Mouse (Mus musculus) embryonic facial prominence, embryonic 14.5 days (tissue): ENCODE measurements at regions not wholly inside any gene's neighbourhood (a gene's known extent, or its start where the extent isn't known, plus 50 kb on each side); places are given as distances from the start of the nearest gene placed in this dataset.
"Not testable (repeated sequence)": the region's sequence is repeated elsewhere in the genome, so short reads cannot be mapped to it uniquely, and the experiment has no call there.

Experiments used
- ATAC-seq: fragments of 200-750 bp; cut with Nextera tagmentation; 2 replicates; pipeline ENCODE4 v1.8.0; 2017; ENCODE audit warnings: low read depth, moderate number of reproducible peaks, moderate TSS enrichment
- DNase-seq: peaks from one replicate; pipeline ENCODE4 v3.0.0-alpha.2; 2015; ENCODE audit warnings: low spot score
- H3K27ac ChIP-seq: fragments of 300-500 bp; sonication (generic); replicated peaks from 2 replicates; pipeline ENCODE4 v1.5.1; 2014; ENCODE audit warnings: low read depth, mild to moderate bottlenecking, low read length, moderate library complexity
- H3K27me3 ChIP-seq: fragments of 300-500 bp; sonication (generic); replicated peaks from 2 replicates; pipeline ENCODE4 v1.6.1; 2014; ENCODE audit warnings: low read length; ENCODE audit not compliant: control insufficient read depth, insufficient read depth
- H3K36me3 ChIP-seq: fragments of 300-500 bp; sonication (generic); 2 replicates; pipeline ENCODE4 v1.6.1; 2014; ENCODE audit warnings: low read length, mixed read lengths; ENCODE audit not compliant: control insufficient read depth, insufficient read depth
- H3K4me1 ChIP-seq: fragments of 300-500 bp; sonication (generic); 2 replicates; pipeline ENCODE4 v1.6.1; 2014; ENCODE audit warnings: antibody characterized with exemption, low read length; ENCODE audit not compliant: control insufficient read depth, insufficient read depth
- H3K4me2 ChIP-seq: fragments of 300-500 bp; sonication (generic); 2 replicates; pipeline ENCODE4 v1.6.1; 2014; ENCODE audit warnings: low read depth, mild to moderate bottlenecking, low read length, moderate library complexity, mixed read lengths
- H3K4me3 ChIP-seq: fragments of 300-500 bp; sonication (generic); 2 replicates; pipeline ENCODE4 v1.5.1; 2014; ENCODE audit warnings: low read depth, mild to moderate bottlenecking, low read length
- H3K9ac ChIP-seq: fragments of 300-500 bp; sonication (generic); 2 replicates; pipeline ENCODE4 v1.6.1; 2014; ENCODE audit warnings: low read depth, mild to moderate bottlenecking, low read length, moderate library complexity, mixed read lengths
- H3K9me3 ChIP-seq: fragments of 300-500 bp; sonication (generic); 2 replicates; pipeline ENCODE4 v1.6.1; 2016; ENCODE audit warnings: low read length; ENCODE audit not compliant: control insufficient read depth
- whole genome bisulfite sequencing: fragments of 180-500 bp; shearing (Covaris S2); extraction: QIAGEN DNeasy Blood & Tissue Kit; methylation state at CpG from one replicate; pipeline ENCODE4 v1.1.7; 2014; 5-methylcytosine and 5-hydroxymethylcytosine counted together

GRCm38 (mm10) chr3:34709553-34709952 is 59.3 kb downstream of the Sox2 start:
- Histone ChIP-seq H3K9me3 (no peaks in the 10 kb centered on the region), H3K36me3 (no peaks in the 10 kb centered on the region), H3K4me2 (no peak overlapping the region), H3K27ac (no peak overlapping the region), H3K9ac (no peak overlapping the region), H3K27me3 (no peaks in the 10 kb centered on the region), H3K4me3 (no peak overlapping the region), H3K4me1 (no peaks in the 10 kb centered on the region)
- no peak for ATAC-seq
- no peak for DNase-seq
- 82% methylated on average over 13 of the region's 13 CpGs for WGBS

GRCm38 (mm10) chr3:34712137-34712536 is 61.9 kb downstream of the Sox2 start:
- not testable (repeated sequence) for H3K27ac ChIP-seq, H3K9me3 ChIP-seq, ATAC-seq, H3K36me3 ChIP-seq, H3K27me3 ChIP-seq, H3K4me3 ChIP-seq, H3K4me2 ChIP-seq, DNase-seq, H3K9ac ChIP-seq, H3K4me1 ChIP-seq
- 90% methylated on average over 7 of the region's 7 CpGs for WGBS

GRCm38 (mm10) chr3:34722506-34722905 is 72.3 kb downstream of the Sox2 start:
- WGBS: 52% methylated on average over 7 of the region's 7 CpGs
- DNase-seq (no peak), ATAC-seq (no peak)
- Histone ChIP-seq H3K9ac (no peak overlapping the region), H3K27ac (no peak overlapping the region), H3K36me3 (no peaks in the 10 kb centered on the region), H3K4me3 (no peak overlapping the region), H3K9me3 (peaks cover 5% of the 10 kb centered on the region; the same call in 1 of the 2 replicates), H3K27me3 (no peaks in the 10 kb centered on the region), H3K4me1 (no peaks in the 10 kb centered on the region), H3K4me2 (no peak overlapping the region)

GRCm38 (mm10) chr3:34726955-34727354 is 76.8 kb downstream of the Sox2 start:
- H3K27me3 ChIP-seq: no peaks in the 10 kb centered on the region
- no peak overlapping the region for H3K9ac ChIP-seq
- no peaks in the 10 kb centered on the region for H3K36me3 ChIP-seq
- H3K4me3 ChIP-seq: no peak overlapping the region
- 73% methylated on average over 12 of the region's 12 CpGs for WGBS
- ATAC-seq (no peak), DNase-seq (no peak)
- no peaks in the 10 kb centered on the region for H3K9me3 ChIP-seq
- no peak overlapping the region for H3K27ac ChIP-seq
- H3K4me1 ChIP-seq: no peaks in the 10 kb centered on the region
- H3K4me2 ChIP-seq: no peak overlapping the region

GRCm38 (mm10) chr3:34728282-34728681 is 78.1 kb downstream of the Sox2 start:
- H3K9me3 ChIP-seq: no peaks in the 10 kb centered on the region
- H3K27me3 ChIP-seq: no peaks in the 10 kb centered on the region
- no peak overlapping the region for H3K4me3 ChIP-seq
- no peak overlapping the region for H3K9ac ChIP-seq
- H3K27ac ChIP-seq: no peak overlapping the region
- no peak for DNase-seq
- ATAC-seq: no peak
- H3K4me2 ChIP-seq: no peak overlapping the region
- H3K36me3 ChIP-seq: no peaks in the 10 kb centered on the region
- no peaks in the 10 kb centered on the region for H3K4me1 ChIP-seq

- Histone ChIP-seq H3K9me3 (no peaks in the 10 kb centered on the region), H3K4me1 (no peaks in the 10 kb centered on the region), H3K9ac (no peak overlapping the region), H3K36me3 (no peaks in the 10 kb centered on the region), H3K27ac (no peak overlapping the region), H3K4me3 (no peak overlapping the region), H3K27me3 (no peaks in the 10 kb centered on the region), H3K4me2 (no peak overlapping the region)
- DNase-seq: no peak
- ATAC-seq: no peak
- WGBS: 80% methylated on average over 5 of the region's 5 CpGs
These were observed 84.8 kb downstream of the Sox2 start for GRCm38 (mm10) chr3:34734966-34735365.

GRCm38 (mm10) chr3:34738001-34738400 is 87.8 kb downstream of the Sox2 start:
- no peak overlapping the region for H3K9ac ChIP-seq
- 79% methylated on average over 4 of the region's 4 CpGs for WGBS
- no peak for ATAC-seq

GRCm38 (mm10) chr3:34738938-34739337 is 88.7 kb downstream of the Sox2 start:
- no peaks in the 10 kb centered on the region for H3K9me3 ChIP-seq
- no peak overlapping the region for H3K9ac ChIP-seq
- H3K4me1 ChIP-seq: no peaks in the 10 kb centered on the region
- no peak for DNase-seq
- no peak overlapping the region for H3K27ac ChIP-seq
- H3K4me3 ChIP-seq: no peak overlapping the region
- WGBS: 59% methylated on average over 7 of the region's 7 CpGs
- H3K27me3 ChIP-seq: no peaks in the 10 kb centered on the region
- no peak overlapping the region for H3K4me2 ChIP-seq
- ATAC-seq: no peak
- H3K36me3 ChIP-seq: no peaks in the 10 kb centered on the region

More at GRCm38 (mm10) chr3:34738001-34738400, 87.8 kb downstream of the Sox2 start:
- Histone ChIP-seq H3K4me2 (no peak overlapping the region), H3K4me1 (no peaks in the 10 kb centered on the region), H3K27me3 (no peaks in the 10 kb centered on the region), H3K4me3 (no peak overlapping the region), H3K27ac (no peak overlapping the region), H3K36me3 (no peaks in the 10 kb centered on the region), H3K9me3 (no peaks in the 10 kb centered on the region)
- no peak for DNase-seq

- Histone ChIP-seq H3K9me3 (no peaks in the 10 kb centered on the region), H3K4me1 (no peaks in the 10 kb centered on the region), H3K4me2 (no peak overlapping the region), H3K9ac (no peak overlapping the region), H3K4me3 (no peak overlapping the region), H3K27me3 (no peaks in the 10 kb centered on the region), H3K27ac (no peak overlapping the region), H3K36me3 (no peaks in the 10 kb centered on the region)
- WGBS: 77% methylated on average over 7 of the region's 7 CpGs
- ATAC-seq: no peak
- DNase-seq: no peak
These were observed 89.5 kb downstream of the Sox2 start for GRCm38 (mm10) chr3:34739693-34740092.
